Mouse (Mus musculus): ENCODE results near the gene Ptpa.

- no peak for TF ChIP-seq POLR2A (IDR thresholded peaks at IDR 0.05; ENCODE audit: insufficient read depth, low read depth, low read length)
- no peak for TF ChIP-seq CTCF (IDR thresholded peaks at IDR 0.05)
These were observed 7.3 kb upstream of the Ptpa start for GRCm38 (mm10) chr2:30408452-30409100.

Data from heart, adult 2 months (tissue).